Mouse (Mus musculus): ENCODE measurements around the gene Aadac.

The Aadac gene

GRCm38 (mm10) chr3:60025417-60025816, at the start of gene Aadac:
Gene Aadac, plus strand, starts transcription at chr3:60025717.
- DNase-seq (ENCODE audit: low spot score), result no peak

- DNase-seq (ENCODE audit: low spot score), result no peak
Observed at GRCm38 (mm10) chr3:60003622-60004021, 21.9 kb upstream of the Aadac start.

GRCm38 (mm10) chr3:60006443-60006842, 19.1 kb upstream of the Aadac start, which contains the start of gene Aadacl2:
Gene Aadacl2, plus strand, starts transcription at chr3:60006743.
- no peak for DNase-seq (ENCODE audit: low spot score)

- DNase-seq (ENCODE audit: low spot score), result no peak
Observed at GRCm38 (mm10) chr3:60031511-60031910, 6.0 kb downstream of the Aadac start.

- DNase-seq (ENCODE audit: low spot score), result no peak
Observed at GRCm38 (mm10) chr3:60046221-60046913, 20.9 kb downstream of the Aadac start.

GRCm38 (mm10) chr3:60053231-60053927, 27.9 kb downstream of the Aadac start:
- no peak for DNase-seq (ENCODE audit: low spot score)

GRCm38 (mm10) chr3:60053931-60054330, 28.4 kb downstream of the Aadac start:
- DNase-seq (ENCODE audit: low spot score), result no peak

GRCm38 (mm10) chr3:60056451-60056850, 30.9 kb downstream of the Aadac start:
- DNase-seq (ENCODE audit: low spot score), result no peak

GRCm38 (mm10) chr3:60057070-60057808, 31.7 kb downstream of the Aadac start:
- no peak for DNase-seq (ENCODE audit: low spot score)

- DNase-seq (ENCODE audit: low spot score), result no peak
Observed at GRCm38 (mm10) chr3:60057809-60058082, 32.2 kb downstream of the Aadac start.

- no peak for DNase-seq (ENCODE audit: low spot score)
Observed at GRCm38 (mm10) chr3:60078883-60079415, 53.4 kb downstream of the Aadac start.

- DNase-seq (ENCODE audit: low spot score), result no peak
Observed at GRCm38 (mm10) chr3:60080572-60080971, 55.1 kb downstream of the Aadac start.

- DNase-seq (ENCODE audit: low spot score), result no peak
Observed at GRCm38 (mm10) chr3:60081648-60082047, 56.1 kb downstream of the Aadac start, which contains the start of gene Sucnr1. Gene Sucnr1, plus strand, starts transcription at chr3:60081869.

- DNase-seq (ENCODE audit: low spot score), result no peak
Observed at GRCm38 (mm10) chr3:60082746-60083145, 57.2 kb downstream of the Aadac start.

- no peak for DNase-seq (ENCODE audit: low spot score)
Observed at GRCm38 (mm10) chr3:60085729-60086128, 60.2 kb downstream of the Aadac start.

Measured in MN1 (cell line).